Comparison of ENCODE assay signal across 17 mouse cellular contexts in the genomic region with DNA sequence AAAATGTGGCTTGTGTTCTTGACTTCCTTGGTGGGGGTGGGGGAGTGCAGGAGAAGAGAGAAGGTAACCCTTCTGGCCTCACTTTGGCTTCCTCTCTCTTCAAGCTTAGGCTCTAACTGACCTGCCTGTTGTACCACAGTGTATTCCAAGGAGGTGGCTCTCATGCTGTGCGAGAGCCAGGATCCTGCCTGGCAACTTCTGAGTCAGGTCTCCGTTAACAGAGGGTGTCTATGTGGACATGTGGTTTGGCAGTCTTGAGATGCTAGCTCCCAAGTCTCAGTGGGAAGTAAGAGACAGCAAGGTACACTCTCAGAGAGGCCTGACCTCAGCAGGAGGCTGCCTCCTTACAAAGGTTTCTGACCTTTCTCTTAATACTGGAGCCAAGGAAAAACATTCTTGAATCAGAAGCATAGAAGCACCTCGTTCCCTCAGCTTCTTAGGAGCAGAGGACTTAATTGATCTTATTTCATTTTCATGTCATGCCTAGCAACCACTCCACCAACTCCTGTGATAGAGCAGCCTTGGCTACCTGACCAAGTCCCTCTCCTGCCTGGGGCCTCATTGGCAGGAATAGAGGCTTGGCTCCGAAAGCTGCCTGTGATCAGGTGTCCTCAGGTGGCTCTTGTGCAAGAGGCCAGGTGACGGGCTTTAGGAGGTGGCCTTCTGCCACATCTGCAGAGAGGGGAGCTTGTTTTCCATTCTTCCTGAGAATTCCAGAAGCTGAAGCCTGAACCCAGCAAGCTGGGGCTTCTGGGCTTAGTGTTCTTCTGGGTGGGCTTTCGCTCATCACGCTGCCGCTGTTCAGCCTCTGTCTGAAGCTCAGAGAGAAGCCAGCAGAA. TPM values are rescaled to one million over a fixed set of nuclear protein-coding genes. Genes with fewer than 3 reads are reported as not detected.
DNase-seq lines count a peak whose midpoint lies in the region; ATAC-seq and TF ChIP-seq lines count a peak whose summit lies in the region.
"Had no signal": no experiment of that assay in that cellular context is flagged by ENCODE, and none has a peak within 500 bp of the region (broad histone marks: within the 10 kb centered on the region; RNA-seq: fewer than 3 reads in every experiment).

No protein-coding gene starts in this region.

- 73% methylated on average over 8 of the region's 8 CpGs for WGBS in liver, postnatal 0 days (ENCODE audit: insufficient replicate concordance)
- 74% methylated on average over 8 of the region's 8 CpGs for WGBS in liver, embryonic 12.5 days (ENCODE audit: insufficient replicate concordance)
- whole genome bisulfite sequencing in intestine, embryonic 15.5 days = 74% methylated on average over 8 of the region's 8 CpGs

- H3K4me3 ChIP-seq in liver, postnatal 0 days (ENCODE audit: low read depth, low read length) = no peak overlapping the region
- no peak overlapping the region for H3K4me3 ChIP-seq in liver, embryonic 12.5 days
- no peak overlapping the region for H3K4me3 ChIP-seq in intestine, embryonic 15.5 days (replicated peaks)
- H3K4me3 ChIP-seq: limb, embryonic 15.5 days; neural tube, embryonic 12.5 days had no signal

- peak; percentile 89 for ATAC-seq in liver, postnatal 0 days
- no peak for ATAC-seq in liver, embryonic 12.5 days
- ATAC-seq in intestine, embryonic 15.5 days = 0 out of 2 replicates have a peak, but pooled peaks have one; percentile 40
- ATAC-seq: CD4-positive, CD25-positive, alpha-beta regulatory T cell, adult 4 months had no signal

- H3K4me1 ChIP-seq in liver, postnatal 0 days (ENCODE audit: insufficient read depth) = peaks cover 5% of the 10 kb centered on the region
- H3K4me1 ChIP-seq in liver, embryonic 12.5 days = peaks cover 22% of the 10 kb centered on the region
- no peaks in the 10 kb centered on the region for H3K4me1 ChIP-seq in intestine, embryonic 15.5 days (replicated peaks)

- no peak overlapping the region for H3K4me2 ChIP-seq in liver, postnatal 0 days (ENCODE audit: low read depth, low read length)
- no peak overlapping the region for H3K4me2 ChIP-seq in liver, embryonic 12.5 days
- H3K4me2 ChIP-seq in intestine, embryonic 15.5 days (replicated peaks) = no peak overlapping the region
- H3K4me2 ChIP-seq: limb, embryonic 15.5 days; neural tube, embryonic 12.5 days had no signal

- H3K27me3 ChIP-seq in liver, postnatal 0 days (ENCODE audit: insufficient read depth, low read length) = no peaks in the 10 kb centered on the region
- H3K27me3 ChIP-seq in liver, embryonic 12.5 days (replicated peaks) = peaks cover 7% of the 10 kb centered on the region
- no peaks in the 10 kb centered on the region for H3K27me3 ChIP-seq in intestine, embryonic 15.5 days (replicated peaks)
- H3K27me3 ChIP-seq: neural tube, embryonic 12.5 days had no signal

- H3K36me3 ChIP-seq in liver, postnatal 0 days (replicated peaks; ENCODE audit: insufficient read depth, low read length) = no peaks in the 10 kb centered on the region
- no peaks in the 10 kb centered on the region for H3K36me3 ChIP-seq in liver, embryonic 12.5 days
- no peaks in the 10 kb centered on the region for H3K36me3 ChIP-seq in intestine, embryonic 15.5 days
- H3K36me3 ChIP-seq: limb, embryonic 15.5 days; neural tube, embryonic 12.5 days had no signal

- no peak overlapping the region for H3K9ac ChIP-seq in liver, postnatal 0 days (replicated peaks)
- no peak overlapping the region for H3K9ac ChIP-seq in liver, embryonic 12.5 days
- H3K9ac ChIP-seq in intestine, embryonic 15.5 days = no peak overlapping the region
- H3K9ac ChIP-seq: limb, embryonic 15.5 days; neural tube, embryonic 12.5 days had no signal

- no peak for TF ChIP-seq EP300 in liver, postnatal 0 days (IDR thresholded peaks at IDR 0.05; ENCODE audit: low read depth)

- no peak for TF ChIP-seq CTCF in liver, postnatal 0 days (IDR thresholded peaks at IDR 0.05; ENCODE audit: low read depth)

- DNase-seq in liver, postnatal 0 days = peak; percentile 74
- peak; percentile 33 to 39 for DNase-seq in cerebellum, postnatal 36 days
- peak; percentile 90 for DNase-seq in skeletal muscle tissue, adult 2 months (ENCODE audit: low read depth, low spot score)
- DNase-seq in left cerebral cortex, adult 11 months (ENCODE audit: low spot score) = no peak
- DNase-seq in thymus, postnatal 36 days = no peak
- no peak for DNase-seq in kidney, postnatal 10 days
- DNase-seq: adrenal gland, postnatal 14 days; heart, adult 18-20 months; kidney, postnatal 36 days; midbrain, embryonic 14.5 days; right cerebral cortex, postnatal 14 days had no signal

- peak overlapping the region; percentile 87 for H3K27ac ChIP-seq in liver, postnatal 0 days (ENCODE audit: low read depth)
- H3K27ac ChIP-seq in liver, embryonic 12.5 days = no peak overlapping the region
- H3K27ac ChIP-seq in intestine, embryonic 15.5 days = no peak overlapping the region
- H3K27ac ChIP-seq: limb, embryonic 15.5 days; neural tube, embryonic 12.5 days had no signal

- no peaks in the 10 kb centered on the region for H3K9me3 ChIP-seq in liver, postnatal 0 days (ENCODE audit: low read length)
- H3K9me3 ChIP-seq in liver, embryonic 12.5 days (replicated peaks) = no peaks in the 10 kb centered on the region
- no peaks in the 10 kb centered on the region for H3K9me3 ChIP-seq in intestine, embryonic 15.5 days
- H3K9me3 ChIP-seq: limb, embryonic 15.5 days; neural tube, embryonic 12.5 days had no signal

RNA-seq across cellular contexts. Expression of gene Ube2g1, which starts 25.3 kb away (rescaled TPM):
- polyA plus RNA-seq in liver, postnatal 0 days (2015; fragmentation: Nextera tagmentation; extraction: Ambion mirVana) = 28.1 and 28.6 TPM in 2 replicates
- 36.7 and 37.3 TPM in 2 replicates for polyA plus RNA-seq in liver, embryonic 12.5 days (2016; fragmentation: Nextera tagmentation; extraction: Ambion mirVana)
- 50.6 and 64.8 TPM in 2 replicates for polyA plus RNA-seq in intestine, embryonic 15.5 days (2015; fragmentation: Nextera tagmentation; extraction: Ambion mirVana)

RNA-seq across cellular contexts. Expression of gene Spns3, which starts 31.5 kb away (rescaled TPM):
- polyA plus RNA-seq in liver, postnatal 0 days (2015; fragmentation: Nextera tagmentation; extraction: Ambion mirVana) = 1.8 and 1.9 TPM in 2 replicates
- 1.8 and 2.0 TPM in 2 replicates for polyA plus RNA-seq in liver, embryonic 12.5 days (2016; fragmentation: Nextera tagmentation; extraction: Ambion mirVana)
- 1.2 and 1.6 TPM in 2 replicates for polyA plus RNA-seq in intestine, embryonic 15.5 days (2015; fragmentation: Nextera tagmentation; extraction: Ambion mirVana)
- polyA plus RNA-seq: midbrain, embryonic 14.5 days; neural tube, embryonic 12.5 days; stomach, embryonic 14.5 days had no signal

Comparison
In these comparisons a context has a peak if more than half of its experiments do, and no peak if none do; other contexts are left out.
1. DNase-seq: peak in liver, postnatal 0 days (single experiment), cerebellum, postnatal 36 days (2 of 2) and skeletal muscle tissue, adult 2 months (single experiment); none in left cerebral cortex, adult 11 months (single experiment), thymus, postnatal 36 days (0 of 2) and kidney, postnatal 10 days (single experiment).